Mouse (Mus musculus) 3134 (cell line): ENCODE measurements around the gene Gpbp1l1.

ENCODE experiments used
- DNase-seq: peaks from one replicate; pipeline ENCODE4 v3.0.0-alpha.2; 2011; ENCODE audit warnings: low spot score; ENCODE audit not compliant: insufficient read length; ENCODE audit errors: extremely low read depth

Gpbp1l1 gene

DNA sequence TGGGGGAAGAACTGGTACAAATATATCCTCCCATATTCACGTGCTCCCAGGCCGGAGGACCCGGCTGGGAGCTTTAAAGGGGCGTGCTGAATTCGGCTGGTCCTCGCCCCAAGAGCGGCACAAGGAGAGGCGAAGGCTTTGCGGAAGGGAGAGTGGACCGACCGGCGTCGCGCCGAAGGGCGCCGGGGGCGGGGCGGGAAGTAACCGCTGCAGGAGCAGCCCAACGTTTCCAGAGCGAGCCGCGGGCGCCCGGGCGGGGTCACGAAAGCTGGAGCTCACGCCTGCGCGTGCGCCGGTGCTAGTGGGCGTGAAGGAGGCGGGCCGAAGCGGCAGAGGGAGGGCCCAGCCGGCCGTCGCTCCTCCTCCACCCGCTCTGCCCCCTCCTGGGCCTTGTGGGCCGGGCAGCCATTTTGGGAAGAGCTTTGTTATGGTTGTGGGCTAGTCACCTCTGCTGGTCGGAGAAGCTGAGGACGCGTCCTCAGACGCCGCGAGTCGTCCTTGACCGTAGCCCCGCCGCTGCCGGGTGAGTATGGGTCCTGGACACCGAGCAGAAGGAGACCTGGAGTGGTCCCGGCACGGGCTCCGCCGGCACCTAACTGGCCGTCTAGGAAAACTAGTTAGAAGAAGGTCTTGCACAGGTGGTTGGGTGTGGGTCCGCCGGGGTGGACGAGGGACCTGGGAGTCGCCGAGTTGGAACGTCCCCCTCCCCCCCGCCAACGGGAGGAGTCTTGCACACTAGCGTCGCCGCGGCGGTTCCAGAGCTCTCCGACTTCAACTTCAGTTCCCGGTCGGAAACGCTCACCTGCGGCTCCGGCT, at the start of gene Gpbp1l1:
TSS of gene Gpbp1l1 (plus strand) at position 353 of the 816 bp plus-strand sequence.
- peak; percentile 97 for DNase-seq

DNA sequence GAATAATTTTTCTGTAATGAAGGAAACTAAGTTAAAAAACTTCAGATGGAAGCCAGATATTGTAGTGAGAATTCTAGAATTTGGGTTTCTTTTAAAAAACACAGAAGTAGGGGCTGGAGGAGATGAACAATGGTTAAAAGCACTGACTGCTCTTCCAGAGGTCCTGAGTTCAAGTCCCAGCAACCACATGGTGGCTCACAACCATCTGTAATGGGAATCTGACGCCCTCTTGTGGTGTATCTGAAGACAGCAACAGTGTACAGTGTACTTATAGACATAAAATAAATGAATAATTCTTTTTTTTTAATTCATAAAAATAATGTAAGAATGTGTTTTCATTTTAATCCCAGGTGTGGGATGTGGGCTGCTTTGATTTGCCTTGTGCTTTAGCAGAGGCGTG, 26.3 kb upstream of the Gpbp1l1 start:
- DNase-seq, result no peak

DNA sequence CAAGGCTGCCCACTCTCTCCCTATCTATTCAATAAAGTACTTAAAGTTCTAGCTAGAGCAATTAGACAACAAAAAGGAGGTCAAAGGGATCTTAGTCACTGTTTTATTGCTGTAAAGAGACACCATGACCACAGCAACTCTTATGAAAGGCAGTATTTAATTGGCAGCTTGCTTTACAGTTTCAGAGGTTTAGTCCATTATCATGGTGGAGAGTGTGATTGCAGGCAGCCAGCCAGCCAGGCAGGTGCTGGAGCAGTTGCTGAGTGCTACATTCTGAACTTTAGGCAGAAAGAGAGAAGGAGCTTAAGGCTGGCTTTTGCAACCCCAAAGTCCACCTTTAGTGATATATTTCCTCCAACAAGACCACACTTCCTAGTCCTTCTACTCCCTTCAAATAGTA, 21.1 kb upstream of the Gpbp1l1 start:
- no peak for DNase-seq

DNA sequence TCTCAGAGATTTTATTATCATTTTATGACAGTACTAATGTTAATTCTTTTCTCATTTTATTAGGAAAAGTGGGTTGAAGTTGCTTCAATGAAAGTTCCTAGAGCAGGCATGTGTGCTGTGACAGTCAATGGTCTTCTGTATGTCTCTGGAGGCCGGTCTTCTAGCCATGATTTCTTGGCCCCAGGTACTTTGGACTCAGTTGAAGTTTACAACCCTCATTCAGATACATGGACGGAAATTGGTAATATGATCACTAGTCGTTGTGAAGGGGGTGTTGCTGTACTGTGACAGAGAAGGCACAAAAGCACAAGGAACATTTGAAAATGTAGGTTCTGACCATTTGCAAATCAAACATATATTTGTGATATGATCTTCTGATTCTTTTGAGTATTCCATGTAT, 19.7 kb upstream of the Gpbp1l1 start:
- DNase-seq, result no peak

GRCm38 (mm10) chr4:116550432-116550831, 7.0 kb upstream of the Gpbp1l1 start:
- no peak for DNase-seq

DNA sequence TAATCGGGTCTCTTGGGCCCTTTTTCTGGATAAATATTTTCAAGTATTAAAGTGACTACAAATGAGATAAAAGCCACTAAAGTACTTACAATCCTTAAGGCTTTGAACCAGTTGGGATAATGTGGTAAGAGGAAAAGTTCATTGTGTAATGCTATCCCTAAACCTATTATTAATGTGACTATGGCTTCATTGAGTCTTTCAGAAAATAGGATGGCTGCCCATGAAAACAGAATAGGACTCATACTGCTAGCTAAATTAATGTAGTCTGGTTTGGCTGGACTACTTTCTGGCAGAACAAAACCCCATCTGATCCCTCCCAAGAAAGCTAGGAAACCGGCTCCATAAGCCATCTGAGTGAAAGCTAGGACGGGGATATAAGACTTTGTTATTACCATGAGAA, 4.4 kb upstream of the Gpbp1l1 start:
- DNase-seq, result no peak

DNA sequence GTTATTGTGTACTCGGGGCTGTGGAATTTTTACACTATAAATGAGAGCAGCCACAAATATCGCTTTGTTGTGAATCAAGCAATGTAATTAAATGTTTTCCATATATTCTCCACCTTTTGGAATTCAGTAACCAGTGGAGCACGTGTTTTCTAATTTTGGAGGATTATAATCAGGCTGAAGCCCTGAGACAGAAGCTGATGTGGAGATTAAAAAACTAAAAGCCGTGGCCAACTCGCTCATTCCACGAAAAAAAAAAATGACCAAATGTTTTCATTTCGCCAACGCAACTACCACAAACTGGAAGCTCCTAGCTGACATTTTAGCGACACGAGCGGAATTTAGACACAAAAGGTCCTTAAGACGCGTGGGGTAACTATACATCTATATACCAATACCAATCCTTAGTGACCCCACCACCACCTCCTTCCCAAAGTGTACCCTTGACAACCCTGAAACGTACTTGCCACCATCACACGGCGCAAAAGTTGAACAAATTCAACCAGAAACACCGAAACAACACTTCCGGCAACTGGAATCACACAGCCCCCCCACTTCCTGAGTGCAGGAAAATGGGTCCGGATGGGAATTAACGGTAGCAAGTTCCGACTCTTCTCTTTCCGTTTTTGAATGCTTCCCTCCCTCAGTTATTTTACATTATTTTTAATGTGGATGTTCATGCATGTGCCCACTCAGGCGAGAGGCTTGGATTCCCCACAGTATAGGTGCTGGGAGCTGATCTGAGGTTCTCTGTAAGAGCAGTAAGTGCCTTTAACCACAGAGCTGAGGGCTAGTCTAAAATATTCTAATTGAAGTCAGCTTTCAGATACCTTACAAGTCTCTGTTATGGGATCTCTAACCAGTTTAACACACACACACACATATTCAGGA, 1.8 kb upstream of the Gpbp1l1 start, which contains the start of gene Tmem69:
TSS of gene Tmem69 (minus strand) at position 524 of the 888 bp plus-strand sequence.
- DNase-seq, result peak; percentile 53

DNA sequence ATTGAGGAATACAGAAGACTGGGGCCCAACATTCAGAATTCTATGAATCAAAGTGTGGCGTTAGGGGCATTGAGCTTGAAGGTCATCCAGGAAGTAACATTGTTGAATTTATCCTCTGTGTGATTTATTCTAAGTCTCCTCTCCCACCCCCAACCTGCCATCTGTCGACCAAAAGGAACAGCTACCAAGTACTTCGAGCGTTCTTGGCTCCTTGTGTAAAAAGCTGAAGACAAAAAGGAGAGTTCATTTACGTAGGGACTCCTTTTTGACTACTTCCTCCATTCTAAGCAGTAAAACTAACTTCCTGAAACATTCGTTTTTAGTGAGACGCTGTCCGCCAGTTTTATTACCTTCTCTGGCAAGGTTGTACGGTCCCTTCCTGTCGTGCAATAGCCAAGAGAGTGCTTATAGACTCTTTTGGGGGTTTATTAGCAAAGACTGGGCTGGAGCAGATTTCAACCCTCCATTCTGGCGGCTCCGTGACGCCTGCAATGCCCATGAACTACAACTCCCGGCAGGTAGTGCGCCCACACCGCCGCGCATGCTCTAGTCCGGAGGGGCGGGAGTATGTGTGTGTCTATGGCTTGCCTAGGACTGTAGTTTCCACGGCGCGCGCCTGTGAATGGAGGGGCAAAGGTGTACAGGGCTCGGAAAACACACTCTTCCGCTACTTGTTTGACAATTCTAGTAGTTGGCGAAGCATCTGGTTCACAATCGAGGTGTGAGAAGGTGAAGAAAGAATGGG, 725 bp upstream of the Gpbp1l1 start:
- peak; percentile 84 for DNase-seq

DNA sequence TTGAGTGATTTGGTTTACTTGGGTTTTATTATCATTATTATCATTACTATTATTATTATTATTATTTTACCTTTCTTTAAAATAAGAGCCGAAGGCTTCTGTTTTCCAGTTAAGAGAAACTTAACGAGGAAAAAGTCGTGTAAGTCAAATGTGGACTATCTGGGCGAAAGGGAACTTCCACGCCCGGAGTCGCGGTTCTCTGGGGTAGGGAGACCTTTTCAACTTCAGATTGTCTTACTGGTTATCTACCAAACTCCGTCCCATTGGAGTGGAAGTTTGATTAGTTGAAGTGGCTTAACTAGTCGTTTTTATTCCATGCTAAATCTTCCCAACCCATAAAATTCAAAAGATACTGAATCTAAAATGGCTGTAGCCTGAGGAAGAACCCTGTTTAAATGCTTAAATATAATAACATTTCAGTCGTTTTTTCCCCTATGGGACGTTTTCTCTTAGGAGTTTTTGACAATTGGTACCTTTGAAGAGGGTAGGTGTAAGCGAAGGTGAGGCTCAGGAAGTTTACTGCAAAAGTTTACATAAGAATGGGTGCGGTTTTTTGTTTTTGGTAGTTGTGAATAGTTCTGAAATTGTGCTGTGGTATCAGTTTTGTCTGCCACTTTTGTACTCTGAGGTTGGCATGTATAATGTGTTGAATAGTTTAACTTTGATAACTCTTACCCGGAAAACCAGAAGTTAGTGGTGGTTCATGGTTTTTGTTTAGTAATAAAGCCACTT, 859 bp downstream of the Gpbp1l1 start:
- DNase-seq, result no peak

DNA sequence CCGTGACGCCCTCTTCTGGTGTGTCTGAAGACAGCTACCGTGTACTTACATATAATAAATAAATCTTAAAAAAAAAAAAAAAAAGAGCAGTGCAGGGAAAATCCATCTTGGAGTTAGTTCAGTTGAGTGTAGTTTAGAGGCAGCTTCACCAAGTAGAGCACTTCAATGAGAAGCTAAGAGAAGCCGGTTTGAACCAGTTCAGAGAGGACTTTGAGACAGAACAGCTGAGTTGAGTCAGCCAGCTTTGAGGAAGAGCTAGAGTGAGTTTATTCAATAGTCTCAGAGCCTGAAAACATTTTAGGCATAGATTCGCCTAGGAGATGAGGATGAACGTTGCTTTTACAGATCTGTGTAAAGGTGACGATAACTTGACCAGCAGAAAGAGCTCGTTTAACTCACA, 38.3 kb downstream of the Gpbp1l1 start:
- DNase-seq, result no peak

GRCm38 (mm10) chr4:116596379-116596778, 38.9 kb downstream of the Gpbp1l1 start, which contains the start of gene Ccdc17:
Gene Ccdc17 (plus strand): TSS chr4:116596654.
- no peak for DNase-seq

DNA sequence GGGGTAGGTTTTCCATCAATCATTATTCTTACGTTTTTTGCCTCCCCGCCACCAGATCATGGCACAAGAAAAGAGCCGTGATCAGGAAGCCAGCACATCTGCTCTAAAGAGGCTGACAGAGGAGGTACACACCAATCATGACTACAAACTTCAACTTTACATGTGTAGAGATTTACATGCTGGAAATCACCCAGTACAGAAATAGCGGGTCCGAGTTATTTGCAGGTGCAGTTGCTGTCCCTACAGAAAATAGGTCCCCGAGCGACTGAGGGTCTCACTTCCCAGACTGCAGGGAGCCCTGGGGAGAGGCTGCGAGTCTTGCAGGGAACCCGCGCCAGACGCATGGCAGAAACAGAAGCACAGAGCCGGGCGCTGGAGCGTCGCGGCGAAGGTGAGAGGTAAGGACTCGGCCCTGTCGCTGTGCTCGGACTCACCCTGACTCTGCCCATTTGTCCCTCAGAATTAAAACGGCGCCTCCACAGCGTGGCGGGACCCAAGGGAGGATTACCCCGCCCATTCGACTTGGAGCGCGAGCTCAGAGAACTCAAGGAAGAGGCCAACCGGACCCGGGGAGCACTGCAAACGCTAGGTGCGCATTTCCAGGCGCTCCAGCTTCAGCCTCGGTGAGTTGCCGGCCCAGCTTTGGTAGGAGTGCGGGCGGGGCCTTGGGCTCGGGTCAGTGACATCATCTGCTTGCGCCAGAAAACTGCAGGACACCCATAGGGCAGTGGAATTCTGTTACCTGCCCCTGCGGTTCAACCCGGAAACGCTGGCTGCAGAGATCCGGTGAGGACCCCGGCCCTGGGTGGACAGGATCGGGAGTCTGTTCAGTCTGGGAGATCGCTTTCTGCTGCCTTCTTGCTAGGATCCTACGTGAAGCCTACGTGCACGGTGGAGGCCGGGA, 39.8 kb downstream of the Gpbp1l1 start:
- peak; percentile 92 for DNase-seq

- no peak for DNase-seq
Observed at GRCm38 (mm10) chr4:116612621-116613020, 55.2 kb downstream of the Gpbp1l1 start.

DNA sequence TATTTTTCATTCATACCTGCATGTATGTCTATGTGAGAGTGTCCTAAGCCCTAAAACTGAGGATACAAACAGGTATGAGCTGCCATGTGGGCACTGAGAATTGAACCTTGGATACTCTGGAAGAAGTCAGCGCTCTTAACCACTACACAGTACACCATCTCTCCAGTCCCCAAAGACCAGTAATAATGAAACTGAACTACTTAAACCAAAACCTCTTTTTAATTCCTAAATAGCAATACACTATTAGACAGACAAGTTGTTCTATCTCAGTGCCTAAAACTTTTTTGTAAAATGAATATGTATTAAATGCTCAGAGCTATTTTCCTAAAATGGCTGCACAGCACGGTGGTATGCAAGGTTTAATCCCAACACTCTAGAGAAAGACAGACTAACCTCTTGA, 57.8 kb downstream of the Gpbp1l1 start:
- no peak for DNase-seq

- no peak for DNase-seq
Observed at GRCm38 (mm10) chr4:116624831-116625230, 67.4 kb downstream of the Gpbp1l1 start.

- DNase-seq, result no peak
Observed at GRCm38 (mm10) chr4:116626658-116627358, 69.3 kb downstream of the Gpbp1l1 start.

GRCm38 (mm10) chr4:116627359-116627716, 69.9 kb downstream of the Gpbp1l1 start:
- DNase-seq, result peak; percentile 89
